Mouse (Mus musculus): Measurements from ENCODE around the gene Cryba2. TPM values are rescaled to one million over a fixed set of nuclear protein-coding genes. Genes with fewer than 3 reads are reported as not detected.
A peak's percentile ranks its signal among the peaks of the same experiment; 100 is the strongest.

The Cryba2 gene
- polyA plus RNA-seq, 1 experiment from 2014 or later: not detected

GRCm38 (mm10) chr1:74882055-74882734 lies 10.7 kb downstream of the Cryba2 start:
- no peak for ATAC-seq
- Histone ChIP-seq H3K27ac (no peak overlapping the region), H3K4me1 (peaks cover 16% of the 10 kb centered on the region; the same call in 1 of the 2 replicates), H3K36me3 (no peaks in the 10 kb centered on the region), H3K9me3 (replicated peaks) (no peaks in the 10 kb centered on the region), H3K4me3 (peak overlapping the region; percentile 27), H3K4me2 (peak overlapping the region; percentile 50), H3K27me3 (replicated peaks) (peaks cover 99% of the 10 kb centered on the region), H3K9ac (no peak overlapping the region)
- 3% methylated on average over 74 of the region's 74 CpGs for WGBS (ENCODE audit: insufficient replicate concordance)

GRCm38 (mm10) chr1:74880785-74881360 lies 12.1 kb downstream of the Cryba2 start:
- no peak for ATAC-seq
- Histone ChIP-seq H3K27ac (no peak overlapping the region), H3K4me3 (no peak overlapping the region), H3K4me1 (peaks cover 16% of the 10 kb centered on the region; the same call in 1 of the 2 replicates), H3K27me3 (replicated peaks) (peaks cover 97% of the 10 kb centered on the region), H3K9me3 (replicated peaks) (no peaks in the 10 kb centered on the region), H3K36me3 (no peaks in the 10 kb centered on the region), H3K9ac (no peak overlapping the region), H3K4me2 (no peak overlapping the region)
- 6% methylated on average over 18 of the region's 18 CpGs for WGBS (ENCODE audit: insufficient replicate concordance)

- H3K4me1 ChIP-seq: 0 out of 2 replicates have a peak, but pooled peaks cover 3% of the 10 kb centered on the region
- no peak for ATAC-seq
- H3K4me2 ChIP-seq: no peak overlapping the region
- no peaks in the 10 kb centered on the region for H3K36me3 ChIP-seq
- H3K9ac ChIP-seq: no peak overlapping the region
- 23% methylated on average over 3 of the region's 3 CpGs for WGBS (ENCODE audit: insufficient replicate concordance)
- no peak overlapping the region for H3K4me3 ChIP-seq
- peaks cover 60% of the 10 kb centered on the region for H3K27me3 ChIP-seq (replicated peaks)
- no peaks in the 10 kb centered on the region for H3K9me3 ChIP-seq (replicated peaks)
- no peak overlapping the region for H3K27ac ChIP-seq
Measured at GRCm38 (mm10) chr1:74877199-74877598, 15.7 kb downstream of the Cryba2 start.

- ATAC-seq: no peak
- Histone ChIP-seq H3K4me3 (no peak overlapping the region), H3K4me1 (no peaks in the 10 kb centered on the region), H3K36me3 (no peaks in the 10 kb centered on the region), H3K4me2 (no peak overlapping the region), H3K27ac (no peak overlapping the region), H3K27me3 (replicated peaks) (peaks cover 26% of the 10 kb centered on the region), H3K9ac (no peak overlapping the region), H3K9me3 (replicated peaks) (no peaks in the 10 kb centered on the region)
- 50% methylated on average over 2 of the region's 2 CpGs for WGBS (ENCODE audit: insufficient replicate concordance)
Measured at GRCm38 (mm10) chr1:74872218-74872617, 20.7 kb downstream of the Cryba2 start.

GRCm38 (mm10) chr1:74861783-74862182 lies 31.2 kb downstream of the Cryba2 start:
- no peak overlapping the region for H3K4me2 ChIP-seq
- no peaks in the 10 kb centered on the region for H3K36me3 ChIP-seq
- no peak overlapping the region for H3K27ac ChIP-seq
- no peak overlapping the region for H3K9ac ChIP-seq
- no peak for ATAC-seq
- H3K27me3 ChIP-seq (replicated peaks): peaks cover 47% of the 10 kb centered on the region
- no peak overlapping the region for H3K4me3 ChIP-seq
- H3K9me3 ChIP-seq (replicated peaks): no peaks in the 10 kb centered on the region
- H3K4me1 ChIP-seq: 0 out of 2 replicates have a peak, but pooled peaks cover 7% of the 10 kb centered on the region

GRCm38 (mm10) chr1:74859223-74859984 lies 33.5 kb downstream of the Cryba2 start:
- Histone ChIP-seq H3K27me3 (replicated peaks) (peaks cover 67% of the 10 kb centered on the region), H3K36me3 (no peaks in the 10 kb centered on the region), H3K4me3 (no peak overlapping the region), H3K9me3 (replicated peaks) (no peaks in the 10 kb centered on the region), H3K27ac (no peak overlapping the region), H3K4me2 (no peak overlapping the region), H3K9ac (no peak overlapping the region), H3K4me1 (peaks cover 19% of the 10 kb centered on the region; the same call in 1 of the 2 replicates)
- no peak for ATAC-seq
- 26% methylated on average over 6 of the region's 6 CpGs for WGBS (ENCODE audit: insufficient replicate concordance)

GRCm38 (mm10) chr1:74858805-74859204 lies 34.1 kb downstream of the Cryba2 start:
- Histone ChIP-seq H3K9me3 (replicated peaks) (no peaks in the 10 kb centered on the region), H3K4me1 (peaks cover 21% of the 10 kb centered on the region; the same call in 1 of the 2 replicates), H3K4me3 (no peak overlapping the region), H3K9ac (no peak overlapping the region), H3K4me2 (no peak overlapping the region), H3K36me3 (no peaks in the 10 kb centered on the region), H3K27me3 (replicated peaks) (peaks cover 73% of the 10 kb centered on the region), H3K27ac (no peak overlapping the region)
- ATAC-seq: no peak
- WGBS (ENCODE audit: insufficient replicate concordance): 13% methylated on average over 16 of the region's 16 CpGs

GRCm38 (mm10) chr1:74858171-74858719 lies 34.7 kb downstream of the Cryba2 start:
- Histone ChIP-seq H3K9ac (no peak overlapping the region), H3K27ac (no peak overlapping the region), H3K27me3 (replicated peaks) (peaks cover 78% of the 10 kb centered on the region), H3K4me3 (no peak overlapping the region; the same call in 1 of the 2 replicates), H3K4me2 (peak overlapping the region; percentile 35), H3K36me3 (no peaks in the 10 kb centered on the region), H3K9me3 (replicated peaks) (no peaks in the 10 kb centered on the region), H3K4me1 (peaks cover 21% of the 10 kb centered on the region; the same call in 1 of the 2 replicates)
- no peak for ATAC-seq
- WGBS (ENCODE audit: insufficient replicate concordance): 2% methylated on average over 29 of the region's 29 CpGs

- H3K4me3 ChIP-seq: no peak overlapping the region; the same call in 1 of the 2 replicates
- peak overlapping the region; percentile 35; the same call in 1 of the 2 replicates for H3K4me2 ChIP-seq
- 16% methylated on average over 4 of the region's 4 CpGs for WGBS (ENCODE audit: insufficient replicate concordance)
- no peak for ATAC-seq
- H3K27ac ChIP-seq: no peak overlapping the region
- no peak overlapping the region for H3K9ac ChIP-seq
- H3K36me3 ChIP-seq: no peaks in the 10 kb centered on the region
- H3K4me1 ChIP-seq: peaks cover 21% of the 10 kb centered on the region; the same call in 1 of the 2 replicates
- H3K9me3 ChIP-seq (replicated peaks): no peaks in the 10 kb centered on the region
- peaks cover 84% of the 10 kb centered on the region for H3K27me3 ChIP-seq (replicated peaks)
Measured at GRCm38 (mm10) chr1:74857677-74858076, 35.3 kb downstream of the Cryba2 start.

- 5% methylated on average over 20 of the region's 20 CpGs for WGBS (ENCODE audit: insufficient replicate concordance)
- Histone ChIP-seq H3K9me3 (replicated peaks) (no peaks in the 10 kb centered on the region), H3K4me3 (no peak overlapping the region), H3K27me3 (replicated peaks) (peaks cover 89% of the 10 kb centered on the region), H3K27ac (no peak overlapping the region), H3K9ac (no peak overlapping the region), H3K4me2 (no peak overlapping the region), H3K36me3 (no peaks in the 10 kb centered on the region), H3K4me1 (peaks cover 21% of the 10 kb centered on the region; the same call in 1 of the 2 replicates)
- ATAC-seq: no peak
Measured at GRCm38 (mm10) chr1:74857201-74857600, 35.7 kb downstream of the Cryba2 start.

- ATAC-seq: no peak
- Histone ChIP-seq H3K27ac (no peak overlapping the region), H3K27me3 (replicated peaks) (peaks cover 93% of the 10 kb centered on the region), H3K9ac (no peak overlapping the region), H3K4me1 (peaks cover 21% of the 10 kb centered on the region; the same call in 1 of the 2 replicates), H3K4me3 (no peak overlapping the region), H3K9me3 (replicated peaks) (no peaks in the 10 kb centered on the region), H3K4me2 (no peak overlapping the region), H3K36me3 (no peaks in the 10 kb centered on the region)
- WGBS (ENCODE audit: insufficient replicate concordance): under 1% methylated on average over 7 of the region's 7 CpGs
Measured at GRCm38 (mm10) chr1:74856791-74857190, 36.2 kb downstream of the Cryba2 start.

GRCm38 (mm10) chr1:74856439-74856720 lies 36.6 kb downstream of the Cryba2 start:
- Histone ChIP-seq H3K36me3 (no peaks in the 10 kb centered on the region), H3K9me3 (replicated peaks) (no peaks in the 10 kb centered on the region), H3K4me2 (no peak overlapping the region), H3K27me3 (replicated peaks) (peaks cover 97% of the 10 kb centered on the region), H3K9ac (no peak overlapping the region), H3K4me3 (no peak overlapping the region), H3K4me1 (peaks cover 21% of the 10 kb centered on the region; the same call in 1 of the 2 replicates), H3K27ac (no peak overlapping the region)
- WGBS (ENCODE audit: insufficient replicate concordance): 3% methylated on average over 11 of the region's 11 CpGs
- ATAC-seq: no peak

All from liver, embryonic 12.5 days (tissue).